Mouse (Mus musculus) frontal cortex, postnatal 14 days (tissue): ENCODE measurements around the gene Odf2.

Experiments used
- DNase-seq, 2 experiments: peaks; one replicate each; pipeline ENCODE4 v3.0.0; 2022; ENCODE audit warnings: low spot score in 2 of 2

Odf2 gene

GRCm38 (mm10) chr2:29931194-29931593, 42.2 kb downstream of the Odf2 start:
- no peak for DNase-seq

GRCm38 (mm10) chr2:29934906-29935599, 46.0 kb downstream of the Odf2 start, which contains the start of gene Gle1:
Gle1 (plus strand) TSS chr2:29935426.
- DNase-seq: peak; percentile 93 to 95

GRCm38 (mm10) chr2:29940073-29940472, 51.1 kb downstream of the Odf2 start:
- DNase-seq: no peak

- DNase-seq: no peak
These were observed 51.8 kb downstream of the Odf2 start for GRCm38 (mm10) chr2:29940826-29941225.

- DNase-seq: no peak
These were observed 55.7 kb downstream of the Odf2 start for GRCm38 (mm10) chr2:29944723-29945122.

- DNase-seq: no peak
These were observed 59.9 kb downstream of the Odf2 start for GRCm38 (mm10) chr2:29948896-29949295.

GRCm38 (mm10) chr2:29961246-29961645, 72.2 kb downstream of the Odf2 start:
- no peak for DNase-seq

GRCm38 (mm10) chr2:29964354-29965249, 75.6 kb downstream of the Odf2 start:
- peak in 1 of 2 experiments; percentile 34 for DNase-seq

- DNase-seq: peak; percentile 89 to 94
These were observed 76.3 kb downstream of the Odf2 start, which contains the start of gene Sptan1 for GRCm38 (mm10) chr2:29965250-29965843. Sptan1 (plus strand) TSS chr2:29965560.

- DNase-seq: peak; percentile 24 to 36
These were observed 76.9 kb downstream of the Odf2 start for GRCm38 (mm10) chr2:29965906-29966305.

GRCm38 (mm10) chr2:29966826-29967225, 77.8 kb downstream of the Odf2 start:
- no peak for DNase-seq

- no peak for DNase-seq
These were observed 78.7 kb downstream of the Odf2 start for GRCm38 (mm10) chr2:29967768-29968167.

GRCm38 (mm10) chr2:29968638-29969037, 79.6 kb downstream of the Odf2 start:
- no peak for DNase-seq

GRCm38 (mm10) chr2:29971838-29972635, 83.0 kb downstream of the Odf2 start:
- DNase-seq: no peak

GRCm38 (mm10) chr2:29973525-29973924, 84.5 kb downstream of the Odf2 start:
- no peak for DNase-seq

- DNase-seq: no peak
These were observed 88.3 kb downstream of the Odf2 start for GRCm38 (mm10) chr2:29977307-29977706.

GRCm38 (mm10) chr2:29980661-29981060, 91.6 kb downstream of the Odf2 start:
- no peak for DNase-seq
